Mouse (Mus musculus) embryonic facial prominence, embryonic 10.5 days (tissue): ENCODE results near the gene Unkl. TPM values are rescaled to one million over a fixed set of nuclear protein-coding genes. Genes with fewer than 3 reads are reported as not detected.
A peak's percentile ranks its signal among the peaks of the same experiment; 100 is the strongest.

Source experiments
- DNase-seq: peaks from one replicate; pipeline ENCODE4 v3.0.0-alpha.2; 2017; ENCODE audit warnings: low spot score
- H3K27ac ChIP-seq: fragments of 300-500 bp; sonication (generic); replicated peaks from 2 replicates; pipeline ENCODE4 v1.5.1; 2016; ENCODE audit warnings: mild to moderate bottlenecking
- H3K27me3 ChIP-seq: fragments of 300-500 bp; sonication (generic); replicated peaks from 2 replicates; pipeline ENCODE4 v1.6.1; 2016; ENCODE audit warnings: low read depth, mild to moderate bottlenecking; ENCODE audit not compliant: poor library complexity, severe bottlenecking
- H3K36me3 ChIP-seq: fragments of 300-500 bp; sonication (generic); replicated peaks from 2 replicates; pipeline ENCODE4 v1.6.1; 2016; ENCODE audit warnings: mild to moderate bottlenecking, moderate library complexity
- H3K4me1 ChIP-seq: fragments of 300-500 bp; sonication (generic); 2 replicates; pipeline ENCODE4 v1.6.1; 2016
- H3K4me3 ChIP-seq: fragments of 300-500 bp; sonication (generic); 2 replicates; pipeline ENCODE4 v1.5.1; 2016; ENCODE audit warnings: mild to moderate bottlenecking, moderate library complexity
- H3K9me3 ChIP-seq: fragments of 300-500 bp; sonication (generic); 2 replicates; pipeline ENCODE4 v1.6.1; 2016; ENCODE audit warnings: mild to moderate bottlenecking
- WGBS: fragments of 180-500 bp; shearing (Covaris S2); methylation state at CpG from one replicate; pipeline ENCODE4 v1.1.7; 2016; 5-methylcytosine and 5-hydroxymethylcytosine counted together
- polyA plus RNA-seq: library from polyadenylated mRNA; unstranded; fragments of >200 nt; fragmentation: Nextera tagmentation; extraction: Ambion mirVana; gene quantifications from 2 replicates; pipeline ENCODE4 v1.2.1, GENCODE M21; 2016

Gene Unkl
- 9.6 and 10.9 TPM in 2 replicates for polyA plus RNA-seq

GRCm38 (mm10) chr17:25188150-25189031 lies at the start of gene Unkl:
Gene Unkl, plus strand, starts transcription at chr17:25188397.
- DNase-seq, result peak; percentile 87
- Histone ChIP-seq H3K27ac (peak within 1 kb of the TSS; percentile 94), H3K9me3 (no peaks in the 10 kb centered on the region), H3K4me1 (peaks cover 47% of the 10 kb centered on the region), H3K36me3 (peaks cover 39% of the 10 kb centered on the region), H3K27me3 (no peaks in the 10 kb centered on the region), H3K4me3 (peak within 1 kb of the TSS; percentile 97)
- WGBS, result under 1% methylated on average over 104 of the region's 104 CpGs

DNA sequence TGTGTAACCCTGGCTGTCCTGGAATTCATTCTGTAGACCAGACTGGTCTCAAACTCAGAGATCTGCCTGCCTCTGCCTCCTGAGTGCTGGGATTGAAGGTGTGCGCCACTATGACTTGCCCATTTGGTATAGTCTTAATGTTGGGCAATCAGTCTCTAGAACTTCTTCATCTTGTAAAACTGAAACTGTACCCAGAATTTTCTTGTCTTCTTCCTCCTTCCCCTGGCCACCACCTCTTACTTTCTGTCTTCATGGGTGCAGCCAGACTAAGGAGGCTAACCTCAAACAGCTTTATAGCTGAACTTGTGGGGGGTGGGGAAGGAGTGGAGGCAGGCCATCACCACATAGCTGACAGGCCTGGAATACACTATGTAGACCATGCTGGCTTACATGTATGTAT lies 49.4 kb upstream of the Unkl start:
- Histone ChIP-seq H3K9me3 (no peaks in the 10 kb centered on the region), H3K27me3 (no peaks in the 10 kb centered on the region), H3K4me3 (no peak overlapping the region), H3K27ac (no peak overlapping the region), H3K36me3 (peaks cover 27% of the 10 kb centered on the region), H3K4me1 (peaks cover 10% of the 10 kb centered on the region)
- 96% methylated on average over 1 of the region's 1 CpGs for WGBS
- DNase-seq, result no peak

GRCm38 (mm10) chr17:25139960-25140359 lies 48.2 kb upstream of the Unkl start:
- Histone ChIP-seq H3K4me3 (no peak overlapping the region), H3K27ac (no peak overlapping the region), H3K4me1 (no peaks in the 10 kb centered on the region), H3K9me3 (no peaks in the 10 kb centered on the region), H3K36me3 (peaks cover 37% of the 10 kb centered on the region), H3K27me3 (no peaks in the 10 kb centered on the region)
- 76% methylated on average over 4 of the region's 4 CpGs for WGBS
- DNase-seq, result peak; percentile 16

DNA sequence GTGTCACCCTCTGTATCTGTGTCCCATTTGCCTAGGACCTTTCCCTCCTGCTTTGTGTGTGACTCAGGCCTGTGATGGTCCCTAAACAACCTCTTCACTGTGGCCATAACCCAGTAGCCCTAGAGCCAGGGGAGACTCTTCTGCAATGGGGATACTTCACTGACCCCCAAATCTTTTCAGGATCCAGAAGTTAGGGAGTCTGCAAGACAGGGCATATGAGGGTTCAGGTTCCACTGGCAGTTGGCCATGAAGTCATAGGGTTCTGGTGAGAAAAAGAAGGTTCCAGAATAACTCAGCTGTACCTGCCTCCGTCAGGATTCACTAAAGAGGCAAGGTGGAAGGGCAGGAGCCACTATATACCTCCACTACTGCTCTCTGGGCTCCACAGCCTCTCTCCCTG lies 26.0 kb upstream of the Unkl start, which contains the start of gene Ccdc154:
Gene Ccdc154 (plus strand): TSS at position 301 of the 400 bp plus-strand sequence.
- WGBS, result 83% methylated on average over 1 of the region's 1 CpGs
- H3K27me3 ChIP-seq, result no peaks in the 10 kb centered on the region

DNA sequence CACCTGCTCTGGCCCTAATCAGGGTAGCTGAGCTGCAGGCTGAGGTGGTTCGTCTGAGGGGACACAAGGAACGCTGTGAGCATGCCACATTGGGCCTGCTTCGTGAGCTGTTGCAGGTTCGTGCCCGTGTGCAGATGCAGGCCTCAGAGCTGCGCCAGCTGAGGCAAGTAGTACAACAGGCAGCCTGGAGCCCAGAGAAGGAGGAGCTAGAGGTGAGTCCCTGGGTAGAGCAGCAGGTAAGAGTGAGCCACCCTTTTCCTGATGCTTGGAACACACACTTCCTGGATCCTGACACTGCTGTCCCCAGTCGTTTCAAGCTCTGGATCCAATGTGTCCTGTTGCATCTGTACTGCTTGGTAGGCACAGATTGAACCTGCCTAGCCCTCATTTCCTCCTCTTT lies 24.8 kb upstream of the Unkl start:
- Histone ChIP-seq H3K9me3 (no peaks in the 10 kb centered on the region), H3K4me3 (no peak overlapping the region), H3K36me3 (peaks cover 38% of the 10 kb centered on the region), H3K27ac (no peak overlapping the region), H3K27me3 (no peaks in the 10 kb centered on the region), H3K4me1 (no peaks in the 10 kb centered on the region)
- no peak for DNase-seq
- WGBS, result 78% methylated on average over 7 of the region's 7 CpGs

More for the DNA sequence above, 26.0 kb upstream of the Unkl start, which contains the start of gene Ccdc154:
- Histone ChIP-seq H3K4me3 (no peak within 1 kb of the TSS), H3K36me3 (peaks cover 50% of the 10 kb centered on the region), H3K27ac (no peak within 1 kb of the TSS), H3K4me1 (no peaks in the 10 kb centered on the region), H3K9me3 (no peaks in the 10 kb centered on the region)
- DNase-seq, result no peak

GRCm38 (mm10) chr17:25164770-25165169 lies 23.4 kb upstream of the Unkl start:
- peaks cover 25% of the 10 kb centered on the region for H3K36me3 ChIP-seq
- H3K27me3 ChIP-seq, result no peaks in the 10 kb centered on the region
- H3K4me3 ChIP-seq, result no peak overlapping the region
- WGBS, result 86% methylated on average over 3 of the region's 3 CpGs
- H3K4me1 ChIP-seq, result no peaks in the 10 kb centered on the region
- no peak for DNase-seq
- H3K27ac ChIP-seq, result no peak overlapping the region
- no peaks in the 10 kb centered on the region for H3K9me3 ChIP-seq

- Histone ChIP-seq H3K27ac (no peak overlapping the region), H3K27me3 (no peaks in the 10 kb centered on the region), H3K4me1 (no peaks in the 10 kb centered on the region), H3K4me3 (no peak overlapping the region), H3K36me3 (peaks cover 12% of the 10 kb centered on the region), H3K9me3 (no peaks in the 10 kb centered on the region)
- WGBS, result 74% methylated on average over 6 of the region's 6 CpGs
- no peak for DNase-seq
Measured at GRCm38 (mm10) chr17:25165970-25166671, 22.1 kb upstream of the Unkl start.

GRCm38 (mm10) chr17:25169706-25170105 lies 18.5 kb upstream of the Unkl start:
- Histone ChIP-seq H3K4me1 (no peaks in the 10 kb centered on the region), H3K27me3 (no peaks in the 10 kb centered on the region), H3K36me3 (no peaks in the 10 kb centered on the region), H3K27ac (no peak overlapping the region), H3K4me3 (no peak overlapping the region), H3K9me3 (no peaks in the 10 kb centered on the region)
- DNase-seq, result no peak
- WGBS, result 89% methylated on average over 2 of the region's 2 CpGs

DNA sequence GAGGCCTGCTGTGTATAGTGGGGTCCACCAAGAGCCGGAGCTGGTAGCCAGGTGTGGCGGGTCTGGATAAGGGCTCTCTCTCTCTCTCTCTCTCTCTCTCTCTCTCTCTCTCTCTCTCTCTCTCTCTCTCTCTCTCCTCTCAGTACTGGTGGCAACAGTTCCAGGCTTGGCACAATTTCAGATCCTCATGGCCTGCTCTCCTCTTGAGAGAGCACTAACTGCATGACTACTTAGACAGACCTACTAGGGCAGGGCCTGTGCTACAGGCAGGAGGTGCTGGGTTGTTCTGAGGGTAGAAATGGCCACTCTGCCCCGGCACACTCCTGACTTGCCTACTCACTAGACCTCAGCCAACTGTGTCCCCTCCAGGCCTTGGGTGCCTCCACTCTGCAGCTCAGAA lies 15.6 kb upstream of the Unkl start:
- 88% methylated on average over 3 of the region's 3 CpGs for WGBS
- no peak for DNase-seq
- no peak overlapping the region for H3K4me3 ChIP-seq

DNA sequence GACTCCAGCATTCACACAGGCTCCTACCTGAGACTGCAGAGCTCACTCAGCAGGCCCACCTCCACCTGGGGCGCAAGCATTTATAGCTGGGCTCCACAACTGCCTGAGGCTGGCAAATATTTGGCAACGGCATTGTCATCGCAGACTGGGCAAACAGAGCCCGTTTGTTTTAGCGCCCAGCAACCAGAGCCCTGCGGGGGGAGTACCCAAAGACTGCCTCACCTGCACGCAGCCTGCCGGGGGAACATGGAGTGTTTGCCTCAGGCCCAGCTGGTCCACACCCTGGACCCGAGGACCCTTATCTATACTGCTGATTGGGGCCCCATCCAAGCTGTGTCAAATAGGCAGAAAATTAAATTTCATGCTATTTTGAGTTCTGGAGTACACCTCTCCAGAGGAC lies 12.8 kb upstream of the Unkl start, which contains the start of gene Gm38655:
Gene Gm38655 (minus strand): TSS at position 61 of the 400 bp plus-strand sequence.
- Histone ChIP-seq H3K27ac (no peak within 1 kb of the TSS), H3K4me3 (no peak within 1 kb of the TSS), H3K27me3 (0 out of 2 replicates have a peak, but pooled peaks cover 5% of the 10 kb centered on the region), H3K9me3 (no peaks in the 10 kb centered on the region), H3K36me3 (no peaks in the 10 kb centered on the region), H3K4me1 (peaks cover 14% of the 10 kb centered on the region)
- 65% methylated on average over 9 of the region's 9 CpGs for WGBS
- no peak for DNase-seq

More for the DNA sequence above, 15.6 kb upstream of the Unkl start:
- Histone ChIP-seq H3K36me3 (no peaks in the 10 kb centered on the region), H3K27me3 (0 out of 2 replicates have a peak, but pooled peaks cover under 1% of the 10 kb centered on the region), H3K27ac (no peak overlapping the region), H3K9me3 (no peaks in the 10 kb centered on the region), H3K4me1 (peaks cover 10% of the 10 kb centered on the region; the same call in 1 of the 2 replicates)

- Histone ChIP-seq H3K4me1 (peaks cover 40% of the 10 kb centered on the region), H3K4me3 (peak overlapping the region; percentile 97), H3K9me3 (no peaks in the 10 kb centered on the region), H3K27ac (peak overlapping the region; percentile 90; the same call in 1 of the 2 replicates), H3K36me3 (peaks cover 10% of the 10 kb centered on the region), H3K27me3 (peaks cover 10% of the 10 kb centered on the region)
- no peak for DNase-seq
Measured at GRCm38 (mm10) chr17:25183232-25183631, 5.0 kb upstream of the Unkl start.

- H3K9me3 ChIP-seq, result no peaks in the 10 kb centered on the region
- under 1% methylated on average over 50 of the region's 50 CpGs for WGBS
- H3K4me3 ChIP-seq, result peak within 1 kb of the TSS; percentile 97
- peaks cover 10% of the 10 kb centered on the region for H3K36me3 ChIP-seq
- peaks cover 45% of the 10 kb centered on the region for H3K4me1 ChIP-seq
- H3K27me3 ChIP-seq, result peaks cover 10% of the 10 kb centered on the region
- H3K27ac ChIP-seq, result peak within 1 kb of the TSS; percentile 90
- peak; percentile 97 for DNase-seq
Measured at GRCm38 (mm10) chr17:25184129-25184691, 4.0 kb upstream of the Unkl start, which contains the start of gene BC003965. Gene BC003965, plus strand, starts transcription at chr17:25184554.
